Mouse (Mus musculus) left cerebral cortex, postnatal 25 days (tissue): ENCODE data around the gene Ganab. TPM values are rescaled to one million over a fixed set of nuclear protein-coding genes. Genes with fewer than 3 reads are reported as not detected.
"Not testable (repeated sequence)": the region's sequence is repeated elsewhere in the genome, so short reads cannot be mapped to it uniquely, and the experiment has no call there.

Experiments
- DNase-seq, 2 experiments: peaks; one replicate each; pipeline ENCODE4 v3.0.0; 2022; ENCODE audit warnings: low spot score in 2 of 2, mixed read lengths in 1 of 2
- intact Hi-C: fragments of 180-260 bp; cut with DNase I; formaldehyde crosslinking; loops from one replicate; pipeline ENCODE4 v1.15.1; 2025
- total RNA-seq, 2 experiments: library from RNA; stranded (reverse); gene quantifications; 2 replicates each; pipeline ENCODE4 v1.2.3; 2021

The Ganab gene
- total RNA-seq, 2 experiments from 2014 or later: 98.5 to 102 TPM

GRCm38 (mm10) chr19:8887585-8888463 is 10.0 kb upstream of the Ganab start:
- DNase-seq: no peak
- intact Hi-C loops: loop anchor here (5.0 kb wide), 1 partner anchor 46 kb away; no protein-coding TSS in a partner anchor

GRCm38 (mm10) chr19:8888511-8889385 is 9.1 kb upstream of the Ganab start, which contains the start of the genes 1810009A15Rik and Gm49416:
Gene 1810009A15Rik, plus strand, starts transcription at chr19:8888853.
Gene Gm49416, plus strand, starts transcription at chr19:8888926.
- intact Hi-C loops: loop anchor here (5.0 kb wide), 1 partner anchor 46 kb away; no protein-coding TSS in a partner anchor

GRCm38 (mm10) chr19:8892829-8893766 is 4.8 kb upstream of the Ganab start, which contains the start of gene Ints5:
Gene Ints5, plus strand, starts transcription at chr19:8893005.
- intact Hi-C loops: no loop called here

More at GRCm38 (mm10) chr19:8888511-8889385, 9.1 kb upstream of the Ganab start, which contains the start of the genes 1810009A15Rik and Gm49416:
- DNase-seq: peak; percentile 93 to 97

GRCm38 (mm10) chr19:8895397-8895960 is 2.4 kb upstream of the Ganab start:
- intact Hi-C loops: loop anchor here (5.0 kb wide), 1 partner anchor 57 kb away; the partner anchor contains the start of gene Tut1
- DNase-seq: no peak

More at GRCm38 (mm10) chr19:8892829-8893766, 4.8 kb upstream of the Ganab start, which contains the start of gene Ints5:
- DNase-seq: peak; percentile 84 to 89

GRCm38 (mm10) chr19:8896231-8896630 is 1.6 kb upstream of the Ganab start:
- intact Hi-C loops: loop anchor here (5.0 kb wide), 1 partner anchor 56 kb away; the partner anchor contains the start of gene Tut1
- not testable (repeated sequence) for DNase-seq

- peak; percentile 30 to 33 for DNase-seq
- intact Hi-C loops: loop anchor here (5.0 kb wide), 1 partner anchor 55 kb away; the partner anchor contains the start of gene Tut1
Measured at GRCm38 (mm10) chr19:8897211-8897864, 533 bp upstream of the Ganab start.

- intact Hi-C loops: loop anchor here (2.0 to 5.0 kb wide), 2 partner anchors 14 to 54 kb away; partner anchors contain the start of gene Tut1
Measured at GRCm38 (mm10) chr19:8898576-8898975, 705 bp downstream of the Ganab start.

GRCm38 (mm10) chr19:8899079-8899478 is 1.2 kb downstream of the Ganab start:
- no peak for DNase-seq
- intact Hi-C loops: loop anchor here (2.0 to 5.0 kb wide), 2 partner anchors 14 to 53 kb away; partner anchors contain the start of gene Tut1

More at GRCm38 (mm10) chr19:8898576-8898975, 705 bp downstream of the Ganab start:
- peak in 1 of 2 experiments; percentile 5 for DNase-seq

- intact Hi-C loops: no loop called here
- no peak for DNase-seq
Measured at GRCm38 (mm10) chr19:8903412-8903811, 5.5 kb downstream of the Ganab start.

GRCm38 (mm10) chr19:8908531-8908930 is 10.7 kb downstream of the Ganab start:
- intact Hi-C loops: no loop called here
- no peak for DNase-seq

GRCm38 (mm10) chr19:8911810-8912209 is 13.9 kb downstream of the Ganab start:
- intact Hi-C loops: loop anchor here (2.0 kb wide), 1 partner anchor 13 kb away; the partner anchor contains the start of gene Ganab
- DNase-seq: peak; percentile 34 to 81

GRCm38 (mm10) chr19:8914212-8914611 is 16.3 kb downstream of the Ganab start:
- intact Hi-C loops: no loop called here
- peak; percentile 28 to 85 for DNase-seq

- intact Hi-C loops: no loop called here
- no peak for DNase-seq
Measured at GRCm38 (mm10) chr19:8919000-8919399, 21.1 kb downstream of the Ganab start.

GRCm38 (mm10) chr19:8919684-8920072 is 21.8 kb downstream of the Ganab start:
- intact Hi-C loops: no loop called here
- no peak for DNase-seq

GRCm38 (mm10) chr19:8920073-8920736 is 22.3 kb downstream of the Ganab start, which contains the start of gene B3gat3:
Gene B3gat3, plus strand, starts transcription at chr19:8920374.
- peak; percentile 96 to 97 for DNase-seq
- intact Hi-C loops: no loop called here

GRCm38 (mm10) chr19:8920836-8921291 is 23.0 kb downstream of the Ganab start:
- intact Hi-C loops: no loop called here
- DNase-seq: peak; percentile 27 to 35

- intact Hi-C loops: no loop called here
- no peak for DNase-seq
Measured at GRCm38 (mm10) chr19:8921741-8922140, 23.9 kb downstream of the Ganab start.
